Mouse (Mus musculus): ENCODE results near the gene Sec23b.
A peak's percentile ranks its signal among the peaks of the same experiment; 100 is the strongest.

Sec23b gene

GRCm38 (mm10) chr2:144613956-144614355 is 57.9 kb downstream of the Sec23b start:
- DNase-seq, result no peak

- no peak for DNase-seq
Observed at GRCm38 (mm10) chr2:144617074-144617874, 61.2 kb downstream of the Sec23b start.

DNA sequence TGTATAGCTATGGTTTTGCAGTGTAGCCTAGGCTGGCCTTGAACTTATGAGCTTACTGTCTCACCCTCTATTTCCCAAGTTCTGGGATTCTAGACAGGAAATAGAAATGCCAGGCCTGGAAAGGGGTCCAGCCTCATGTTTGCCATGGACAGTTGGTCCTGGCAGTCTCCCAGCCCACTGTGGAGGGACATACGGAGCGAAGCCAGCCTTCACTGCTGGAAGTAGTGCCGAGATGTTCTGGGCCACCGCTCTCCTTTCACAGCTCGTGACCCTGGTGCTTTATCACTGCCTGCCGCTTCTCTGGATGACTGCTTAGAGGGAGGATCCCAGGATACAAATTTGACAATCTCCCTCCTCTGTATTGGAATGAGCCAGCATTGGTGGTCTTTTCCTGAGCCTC is 65.5 kb downstream of the Sec23b start:
- DNase-seq, result no peak

GRCm38 (mm10) chr2:144633551-144633950 is 77.5 kb downstream of the Sec23b start:
- DNase-seq, result no peak

- DNase-seq, result no peak
Observed at GRCm38 (mm10) chr2:144634231-144634630, 78.2 kb downstream of the Sec23b start.

DNA sequence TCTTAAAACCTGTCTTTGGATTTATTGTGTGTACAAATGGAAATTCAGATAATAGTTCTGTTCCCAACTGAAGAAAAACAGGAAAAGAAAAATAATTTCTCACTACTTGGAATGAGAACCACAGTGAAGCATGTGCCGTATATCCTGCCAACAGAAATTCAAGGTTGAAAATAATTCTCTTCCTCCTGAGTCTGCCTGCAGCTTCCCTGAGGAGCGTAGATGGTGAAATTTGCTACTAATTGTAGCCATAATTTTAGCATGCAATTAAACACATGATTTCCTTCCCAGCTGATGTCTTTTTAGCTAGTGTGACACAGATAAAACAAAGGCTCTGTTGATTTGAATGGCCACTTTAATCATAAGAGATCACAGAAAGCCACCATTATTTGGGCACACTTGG is 78.7 kb downstream of the Sec23b start:
- DNase-seq, result no peak

GRCm38 (mm10) chr2:144635644-144636320 is 79.8 kb downstream of the Sec23b start:
- DNase-seq, result peak; percentile 63 to 68

DNA sequence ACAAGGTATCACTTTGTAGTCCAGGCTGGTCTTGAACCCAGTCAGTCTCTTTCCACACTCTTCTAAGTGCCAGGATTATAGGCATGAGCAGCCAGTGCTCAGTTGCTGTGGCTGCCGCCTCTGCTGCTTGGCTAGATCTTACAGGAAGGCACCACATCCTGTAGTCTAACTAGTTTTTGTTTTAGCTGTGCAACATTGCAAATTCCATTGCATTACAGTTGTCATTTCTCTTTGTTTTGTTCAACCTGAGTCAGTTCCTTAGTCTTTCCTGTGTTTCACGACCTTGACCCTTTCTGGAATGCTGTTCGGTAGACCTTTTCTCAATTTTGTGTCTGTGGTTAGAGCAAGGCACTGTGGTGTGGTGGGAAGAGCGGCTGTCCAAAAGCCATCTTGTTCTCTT is 81.2 kb downstream of the Sec23b start:
- no peak for DNase-seq

GRCm38 (mm10) chr2:144637671-144638395 is 81.8 kb downstream of the Sec23b start:
- no peak for DNase-seq

DNA sequence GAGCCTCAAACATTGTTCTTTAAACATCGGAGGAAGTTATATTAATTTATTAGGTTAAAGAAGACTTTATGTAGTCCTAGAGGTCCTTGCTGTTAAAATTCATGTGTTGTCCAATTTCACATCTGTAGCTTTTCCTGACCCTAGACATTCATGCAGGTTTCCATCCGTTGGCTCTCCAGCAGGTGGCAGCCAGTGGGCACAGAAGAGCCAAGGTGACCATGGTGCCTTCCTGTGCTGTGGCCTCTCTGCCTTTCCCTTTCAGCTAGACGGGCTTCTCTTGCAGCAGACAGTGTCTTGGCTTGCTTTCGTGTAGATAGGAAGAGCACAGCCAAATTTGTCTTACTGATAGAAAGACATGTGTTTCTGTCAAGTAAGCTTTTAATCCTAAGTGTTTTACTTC is 82.7 kb downstream of the Sec23b start:
- DNase-seq, result no peak

- no peak for DNase-seq
Observed at GRCm38 (mm10) chr2:144640101-144640500, 84.1 kb downstream of the Sec23b start.

All from B cell, adult 2 months (primary cell).